Mouse (Mus musculus) gastrocnemius, postnatal 10 days (tissue): Measurements from ENCODE around the gene Ticrr. TPM values are rescaled to one million over a fixed set of nuclear protein-coding genes. Genes with fewer than 3 reads are reported as not detected.

Experiments used
- DNase-seq: peaks from one replicate; pipeline ENCODE4 v3.0.0; 2021; ENCODE audit warnings: mixed read lengths
- long read RNA-seq, 2 experiments: library from polyadenylated mRNA; stranded (forward); transcript quantifications; one replicate each; pipeline ENCODE4 v2.0.0; 2021
- total RNA-seq, 2 experiments: library from RNA; stranded (reverse); gene quantifications; 2 replicates each; pipeline ENCODE4 v1.2.3; 2021

Gene Ticrr
- 1 to 10 TPM; 1.3 to 2.1 TPM for total RNA-seq
- long read RNA-seq, experiment 1, partial matches to known transcripts, result 1 of 1 reads
- long read RNA-seq, experiment 1, other reads (novel, unspliced or antisense), result 0 of 1 reads
- long read RNA-seq, experiment 2, full-length matches to known transcripts, result 2 of 2 reads
- long read RNA-seq, experiment 2, partial matches to known transcripts, result 0 of 2 reads
- long read RNA-seq, experiment 2, other reads (novel, unspliced or antisense), result 0 of 2 reads

DNA sequence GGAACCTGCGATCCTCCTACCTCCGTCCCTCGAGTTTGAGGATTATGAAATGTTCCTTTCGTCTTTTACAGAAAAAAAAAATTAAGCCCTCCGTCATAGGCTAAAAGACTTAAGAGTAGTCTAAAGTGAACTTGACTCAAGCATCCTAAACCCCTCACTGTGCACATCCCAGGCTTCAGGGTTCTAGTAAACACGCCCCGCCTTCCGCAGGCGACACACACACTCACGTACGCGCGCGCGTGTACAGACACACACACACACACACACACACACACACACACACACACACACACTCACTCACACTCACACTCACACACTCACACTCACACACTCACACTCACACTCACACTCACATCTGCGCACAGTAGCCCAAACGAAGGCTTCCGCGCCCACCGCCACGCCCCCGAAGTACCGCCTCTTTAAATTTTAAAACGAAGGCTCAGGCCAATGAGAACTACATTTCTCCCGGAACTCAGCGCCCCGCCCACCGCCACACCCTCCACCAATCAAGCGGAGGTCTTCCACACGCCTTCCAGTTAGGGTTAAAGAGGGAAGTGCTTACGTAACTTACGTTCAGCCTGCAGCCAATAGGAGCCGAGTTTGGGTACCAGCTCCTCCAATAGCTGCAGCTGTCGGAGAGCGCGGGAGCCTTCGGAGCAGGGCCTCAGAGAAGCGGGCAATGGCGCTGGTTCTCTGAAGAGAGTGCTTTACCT lies at the start of gene Ticrr:
TSS of gene Ticrr (plus strand) at position 619 of the 713 bp plus-strand sequence.
- peak; percentile 94 for DNase-seq

DNA sequence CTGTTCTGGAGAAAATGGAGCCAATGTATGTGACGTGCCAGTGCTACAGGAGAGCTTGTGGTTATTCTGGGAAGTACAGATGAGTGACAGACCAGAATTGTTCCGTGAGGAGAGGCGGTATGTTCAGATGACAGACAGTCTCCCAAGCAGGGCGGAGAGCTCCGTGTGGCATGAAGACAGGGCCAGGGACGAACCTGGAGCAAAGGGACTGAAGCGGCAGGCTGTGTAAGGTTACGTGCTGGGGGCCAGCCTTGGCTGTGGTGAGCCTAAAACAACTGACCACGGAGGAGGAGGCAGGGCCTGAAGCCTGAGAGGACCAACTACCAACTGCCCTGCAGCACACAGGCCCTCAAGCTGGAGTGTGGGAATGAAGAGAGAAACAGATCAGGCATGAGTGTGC lies 48.1 kb upstream of the Ticrr start:
- DNase-seq, result no peak

DNA sequence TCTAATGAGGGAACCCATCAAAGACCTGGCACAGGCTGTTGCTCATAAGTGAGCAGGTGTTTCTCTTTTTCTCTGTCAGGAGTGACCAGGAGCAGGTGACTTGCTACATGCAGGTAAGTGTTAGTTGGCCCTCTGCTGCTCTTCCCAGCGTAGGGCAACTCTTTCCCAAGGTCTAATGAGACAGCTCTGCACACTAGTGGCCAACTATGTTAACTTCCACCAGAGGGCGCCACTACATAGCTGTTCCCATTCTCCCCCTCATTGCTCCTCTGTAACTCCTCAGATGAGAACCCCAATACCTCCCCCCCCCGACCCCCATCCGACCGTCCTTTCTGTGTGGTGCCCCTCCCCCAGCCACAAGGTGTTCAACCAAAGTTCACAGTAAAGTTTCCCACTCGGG lies 47.2 kb upstream of the Ticrr start:
- DNase-seq, result peak; percentile 53

DNA sequence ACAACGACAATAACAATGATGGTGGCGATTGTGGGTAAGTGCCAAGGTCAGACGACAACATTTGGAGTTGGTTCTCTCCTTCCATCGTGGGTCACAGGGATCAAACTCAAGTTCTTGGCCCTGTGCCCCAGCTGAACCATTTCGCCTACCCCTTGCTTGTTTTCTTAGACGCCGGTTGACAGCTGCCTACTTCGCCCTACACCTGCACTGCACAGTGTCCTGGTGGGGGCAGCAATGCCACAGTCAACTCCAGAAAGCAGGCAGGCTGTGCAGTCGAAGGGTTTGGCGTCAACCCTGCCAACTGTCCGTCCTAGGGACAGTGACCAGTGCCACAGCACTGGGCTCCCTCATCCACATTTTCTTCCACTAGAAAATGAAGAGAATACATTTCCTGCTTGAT lies 46.7 kb upstream of the Ticrr start:
- DNase-seq, result no peak

DNA sequence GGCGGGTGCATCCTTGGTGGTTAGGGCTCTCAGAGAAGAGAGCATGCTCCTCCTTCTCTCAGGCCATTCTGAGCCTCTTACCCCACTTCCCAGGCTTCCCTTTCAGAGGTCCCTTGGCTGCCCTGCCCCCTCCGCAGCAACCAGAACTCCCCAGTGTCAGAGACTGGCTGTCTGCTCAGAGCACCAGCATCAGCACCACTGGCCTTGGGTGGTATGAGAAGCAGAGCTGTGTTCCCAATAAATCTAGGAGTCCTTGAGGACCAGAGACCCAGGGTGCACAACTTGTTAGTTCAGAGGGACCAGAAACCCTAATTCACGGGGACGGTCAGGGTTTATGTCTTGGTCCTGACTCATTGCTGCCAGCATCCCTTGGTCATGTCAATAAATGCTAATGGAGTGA lies 45.0 kb upstream of the Ticrr start:
- DNase-seq, result no peak

DNA sequence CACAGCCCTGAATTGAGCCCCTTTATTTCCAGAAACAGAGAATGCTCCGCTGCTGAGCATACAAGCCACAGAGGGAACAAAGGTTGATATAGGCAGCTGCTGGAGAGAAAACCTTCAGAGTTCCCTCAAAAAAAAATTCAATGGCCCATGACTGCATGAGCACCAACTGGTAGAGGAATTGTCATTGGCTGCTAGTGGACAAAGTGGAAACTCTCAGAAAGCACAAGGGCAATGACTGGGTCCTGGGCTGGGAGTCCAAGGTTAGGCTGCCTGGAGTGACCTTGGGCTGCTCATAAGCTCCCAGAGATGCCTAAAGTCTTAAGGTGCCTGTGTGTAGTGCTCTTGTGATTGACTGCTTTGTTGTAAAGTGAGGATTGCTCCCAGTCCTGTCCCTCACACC lies 44.1 kb upstream of the Ticrr start:
- no peak for DNase-seq

DNA sequence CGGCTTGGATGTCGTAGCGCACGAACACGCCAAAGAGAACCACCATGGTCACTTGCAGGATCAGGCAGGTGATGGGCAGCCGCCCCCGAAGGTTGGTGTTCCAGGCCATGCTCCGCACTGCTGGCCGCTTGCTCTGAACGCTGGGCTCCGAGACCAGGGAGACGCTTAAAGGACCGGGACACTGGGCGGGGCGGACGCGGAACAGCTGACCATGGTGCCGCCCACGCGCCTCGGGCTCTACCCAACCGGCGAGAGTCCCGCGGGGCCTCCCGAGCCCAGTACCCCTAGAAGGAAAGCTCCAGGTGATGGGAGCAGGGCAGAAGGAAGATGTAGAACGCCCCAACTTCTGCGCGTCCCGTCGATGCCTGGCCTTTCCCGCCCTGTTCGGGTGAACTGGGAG lies 42.6 kb upstream of the Ticrr start, which contains the start of gene Rhcg:
TSS of gene Rhcg (minus strand) at position 240 of the 400 bp plus-strand sequence.
- no peak for DNase-seq

DNA sequence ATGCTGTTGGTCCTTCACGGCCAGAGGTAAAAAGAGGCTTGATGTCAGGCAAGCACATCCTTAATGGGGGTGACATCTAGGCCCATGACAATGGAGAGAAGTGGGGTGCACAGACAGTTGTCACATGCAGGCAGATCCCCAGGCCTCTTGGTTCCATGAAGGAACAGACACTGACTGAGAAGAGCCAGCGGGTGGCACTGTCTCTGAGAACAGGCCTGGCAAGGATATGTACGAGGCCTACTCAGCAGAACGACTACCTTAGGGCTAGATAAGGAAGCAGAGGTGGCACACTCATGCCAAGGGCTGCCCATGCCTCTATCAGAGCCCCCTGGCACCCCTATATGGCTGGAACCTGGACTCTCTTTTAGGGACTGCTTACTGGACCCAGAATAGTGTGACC lies 40.5 kb upstream of the Ticrr start:
- no peak for DNase-seq

DNA sequence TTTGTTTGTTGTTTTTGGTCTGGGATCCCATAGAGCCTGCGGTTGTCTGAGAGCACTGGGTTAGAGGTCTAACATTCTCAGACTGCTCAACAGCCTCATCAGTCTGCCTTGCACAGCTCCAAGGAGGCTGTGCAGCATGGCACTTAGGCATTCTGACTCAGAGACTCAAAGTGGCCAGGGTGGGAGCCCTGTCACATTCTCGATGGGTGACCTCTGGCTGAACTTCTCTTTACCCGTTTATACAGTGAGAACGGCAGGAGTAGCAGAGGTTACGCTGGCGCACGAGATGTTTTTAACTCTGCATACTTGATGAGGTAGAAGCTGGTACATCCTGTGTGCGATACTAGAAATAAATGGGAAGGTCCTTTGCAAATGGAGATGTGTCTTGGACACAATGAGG lies 36.9 kb upstream of the Ticrr start:
- no peak for DNase-seq

DNA sequence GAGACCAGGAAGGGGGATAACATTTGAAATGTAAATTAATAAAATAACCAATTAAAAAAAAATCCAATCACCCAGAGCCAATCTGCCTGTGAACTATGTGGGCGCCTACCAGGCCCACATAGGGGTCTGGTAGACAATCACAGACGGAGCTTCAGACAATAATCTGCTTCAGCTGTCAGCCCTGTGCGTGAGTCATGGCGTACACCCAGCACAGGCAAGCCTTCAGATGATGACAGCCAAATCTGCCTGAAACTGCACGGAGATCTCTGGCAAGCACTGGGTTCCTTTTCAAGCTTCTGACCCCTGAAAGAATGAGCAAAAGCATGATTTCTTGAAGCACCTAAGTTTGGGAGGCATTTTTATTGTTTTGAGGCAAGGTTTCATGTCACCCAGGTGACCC lies 33.8 kb upstream of the Ticrr start:
- DNase-seq, result no peak

DNA sequence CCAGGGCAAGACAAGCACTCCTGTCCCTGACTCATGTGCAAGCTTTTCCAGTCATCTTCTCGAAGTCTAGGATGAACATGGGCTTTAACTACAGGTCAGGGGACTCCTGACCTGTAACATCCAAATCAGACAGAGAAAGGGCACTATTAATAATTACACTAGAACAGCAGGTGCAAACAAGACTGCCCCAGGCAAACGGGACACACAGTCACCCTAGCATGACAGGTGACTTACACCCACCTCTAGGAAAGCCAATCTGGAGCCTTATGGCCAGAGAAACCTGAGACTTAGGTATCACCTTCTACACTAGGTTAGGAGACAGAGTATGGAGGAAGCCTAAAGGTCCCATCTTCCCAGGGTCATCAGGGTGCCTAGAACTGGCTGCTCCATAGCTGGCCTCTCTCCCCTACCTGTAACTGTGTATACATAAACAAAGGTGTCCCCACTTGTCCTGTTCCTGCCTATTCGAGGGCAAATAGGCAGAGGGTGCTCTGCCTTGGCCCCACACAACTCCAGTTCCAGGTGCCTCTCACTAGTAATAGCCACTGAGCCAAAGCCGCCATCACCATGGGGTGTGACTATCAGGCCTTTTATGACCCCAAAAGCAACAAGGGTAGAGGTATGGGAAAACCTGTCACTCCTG lies 31.6 kb upstream of the Ticrr start:
- no peak for DNase-seq

DNA sequence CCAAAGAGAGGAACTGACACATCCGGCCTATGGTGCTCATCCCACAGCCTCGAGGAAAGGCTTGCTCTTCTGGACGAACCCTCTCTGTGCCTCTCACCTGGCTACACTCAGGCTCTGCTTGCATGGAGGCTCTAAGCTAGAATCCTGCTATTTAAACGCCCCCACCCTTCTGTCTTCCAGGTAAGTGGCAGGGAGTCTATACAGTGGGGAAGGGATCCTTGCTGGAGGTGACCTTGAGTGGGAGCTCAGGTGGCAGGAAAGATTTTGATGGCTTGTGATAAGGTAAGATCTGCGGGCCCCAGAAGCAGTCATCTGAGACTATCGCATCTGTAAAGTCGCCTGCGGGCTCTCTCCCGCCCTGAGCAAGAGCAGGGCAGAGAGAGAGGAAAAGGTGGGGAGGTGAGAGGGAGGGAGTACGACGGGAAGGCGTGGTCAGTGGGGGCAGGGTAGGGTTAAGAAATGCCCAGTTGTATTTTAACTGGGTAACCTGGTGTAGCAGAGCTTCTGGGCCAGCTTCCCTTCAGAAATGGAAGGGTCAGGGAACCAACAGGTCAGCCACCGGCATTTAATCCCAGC lies 28.1 kb upstream of the Ticrr start:
- no peak for DNase-seq

DNA sequence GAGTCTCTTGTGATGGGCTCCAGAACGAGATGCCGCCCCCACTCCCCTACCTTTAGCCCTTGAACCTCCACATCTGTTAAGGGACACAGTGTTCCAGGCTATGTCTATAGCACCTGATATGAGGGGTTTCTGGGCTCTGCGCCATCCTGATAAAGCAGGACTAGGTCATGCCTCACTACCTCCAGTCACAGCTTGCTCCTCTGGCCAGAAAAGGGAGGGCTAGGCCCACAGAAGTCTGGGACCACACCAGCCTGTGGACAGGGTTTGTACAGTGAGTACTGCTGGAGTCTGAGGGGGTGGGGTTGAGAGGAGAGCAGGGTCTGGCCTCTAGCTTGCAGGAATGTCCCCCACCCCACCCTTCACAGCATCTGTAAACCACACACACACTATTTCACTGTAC lies 12.8 kb upstream of the Ticrr start:
- DNase-seq, result no peak

DNA sequence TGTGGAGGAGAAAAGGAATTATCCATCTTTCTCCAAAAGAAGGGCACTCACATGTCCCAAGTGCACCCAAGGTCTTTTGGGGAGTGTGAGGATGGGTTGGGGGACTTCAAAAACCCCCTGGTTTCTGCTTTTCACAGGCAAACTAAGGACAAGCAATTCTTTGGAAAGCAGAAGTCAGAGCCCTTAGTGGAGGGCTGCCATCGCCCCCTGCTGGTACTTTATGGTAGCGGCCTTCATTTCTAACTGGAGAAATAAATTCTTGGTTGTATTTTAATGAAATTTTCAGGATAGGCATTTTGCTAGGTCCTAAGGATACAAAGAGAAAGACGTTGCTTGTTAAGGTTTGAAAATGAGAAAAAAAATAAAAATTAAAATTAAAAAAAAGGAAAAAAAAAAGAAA lies 11.0 kb upstream of the Ticrr start:
- peak; percentile 53 for DNase-seq

DNA sequence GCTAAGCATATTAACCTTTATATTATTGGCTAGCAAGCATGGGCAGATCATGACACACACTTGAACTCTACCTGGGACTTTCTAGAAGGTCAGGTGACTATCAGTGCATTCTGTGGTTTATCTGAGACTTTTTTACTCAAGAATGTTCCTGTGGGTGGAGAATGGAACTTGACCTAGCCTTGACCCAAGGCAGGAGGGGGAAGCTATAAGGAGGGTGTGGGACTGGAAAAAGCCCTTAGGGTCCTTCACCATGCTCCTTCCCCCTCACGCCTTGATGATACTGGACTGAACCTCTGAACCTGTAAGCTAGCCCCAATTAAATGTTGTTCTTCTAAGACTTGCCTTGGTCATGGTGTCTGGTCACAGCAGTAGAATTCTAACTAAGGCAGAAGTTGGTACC lies 5.8 kb upstream of the Ticrr start:
- DNase-seq, result no peak

DNA sequence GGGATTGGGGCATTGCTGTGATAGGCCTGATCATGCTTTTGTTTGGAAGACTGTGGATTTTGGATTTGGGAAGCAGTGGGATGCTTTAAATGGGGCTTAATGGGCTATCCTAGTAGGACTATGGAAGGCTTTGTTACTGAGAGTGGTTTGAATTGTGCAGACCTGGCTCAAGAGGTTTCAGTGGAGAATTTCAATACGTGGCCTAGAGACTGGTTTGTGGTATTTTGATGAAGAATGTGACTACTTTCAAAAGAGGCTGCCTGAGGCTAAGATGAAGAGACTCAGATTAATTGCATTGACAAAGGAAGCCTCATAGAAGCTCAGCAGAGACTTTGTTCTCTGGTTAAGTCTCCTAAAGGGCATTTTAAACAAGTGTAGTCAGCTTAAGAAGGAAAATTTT lies 5.4 kb upstream of the Ticrr start:
- no peak for DNase-seq

DNA sequence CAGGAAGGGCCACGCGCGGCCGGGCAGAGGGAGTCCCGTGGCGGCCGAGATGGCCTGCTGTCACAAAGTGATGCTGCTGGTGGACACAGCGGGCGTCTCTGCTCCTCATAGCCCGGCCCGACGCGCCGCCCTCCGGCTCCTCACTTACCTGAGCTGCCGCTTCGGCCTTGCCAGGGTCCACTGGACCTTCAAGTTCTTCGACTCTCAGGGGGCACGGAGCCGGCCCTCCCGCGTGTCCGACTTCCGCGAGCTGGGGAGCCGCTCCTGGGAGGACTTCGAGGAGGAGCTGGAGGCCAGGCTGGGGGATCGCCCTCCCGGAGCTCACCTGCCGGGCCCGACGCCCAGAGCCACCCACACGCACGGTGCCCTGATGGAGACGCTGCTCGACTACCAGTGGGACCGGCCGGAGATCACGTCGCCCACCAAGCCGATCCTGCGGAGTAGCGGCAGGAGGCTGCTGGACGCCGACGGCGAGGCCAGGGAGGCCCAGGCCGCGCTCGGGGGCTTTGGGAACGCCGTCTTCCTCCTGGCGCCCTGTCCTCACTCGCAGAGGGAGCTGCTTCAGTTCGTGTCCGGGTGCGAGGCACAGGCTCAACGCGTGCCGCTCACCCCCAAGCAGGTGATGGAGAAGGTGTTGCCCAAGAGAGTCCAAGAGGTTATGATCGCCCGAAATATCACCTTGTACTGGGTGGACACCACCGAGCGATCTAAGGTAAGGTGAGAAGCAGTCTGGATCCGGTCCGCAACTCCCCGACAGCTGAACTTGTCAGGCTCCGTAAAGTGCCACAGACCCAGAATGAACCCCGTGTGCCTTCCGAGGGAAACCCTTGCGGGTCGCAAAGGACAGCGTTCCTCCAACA lies 525 bp downstream of the Ticrr start:
- DNase-seq, result peak; percentile 20

DNA sequence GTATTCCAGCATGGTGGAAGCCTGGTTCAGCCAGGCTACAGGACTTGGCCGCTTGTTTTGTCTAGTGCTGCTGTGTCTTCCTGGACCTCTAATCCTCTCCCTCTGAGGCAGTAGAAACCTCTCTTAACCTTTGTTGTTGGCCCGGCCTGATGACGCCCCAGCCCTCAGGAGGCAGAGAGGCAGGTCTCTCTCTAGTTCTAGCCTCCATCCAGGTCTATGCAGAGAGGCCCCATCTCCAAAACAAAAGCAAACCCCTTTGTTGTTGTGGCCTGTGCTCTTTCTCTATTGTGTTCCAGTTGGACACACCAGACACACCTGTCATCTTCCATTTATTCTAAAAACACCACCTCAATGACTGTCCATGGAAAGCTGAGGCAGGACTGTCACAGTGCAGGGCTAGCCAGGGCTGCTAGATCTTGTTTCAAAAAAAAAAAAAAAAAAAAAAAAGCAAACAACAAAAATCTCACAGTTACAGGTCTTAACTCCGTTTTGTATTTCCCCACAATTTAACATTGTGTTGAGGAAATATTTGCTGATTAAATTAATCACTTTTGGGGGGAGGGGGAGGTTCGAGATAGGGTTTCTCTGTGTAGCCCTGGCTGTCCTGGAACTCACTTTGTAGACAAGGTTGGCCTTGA lies 1.4 kb downstream of the Ticrr start:
- no peak for DNase-seq

DNA sequence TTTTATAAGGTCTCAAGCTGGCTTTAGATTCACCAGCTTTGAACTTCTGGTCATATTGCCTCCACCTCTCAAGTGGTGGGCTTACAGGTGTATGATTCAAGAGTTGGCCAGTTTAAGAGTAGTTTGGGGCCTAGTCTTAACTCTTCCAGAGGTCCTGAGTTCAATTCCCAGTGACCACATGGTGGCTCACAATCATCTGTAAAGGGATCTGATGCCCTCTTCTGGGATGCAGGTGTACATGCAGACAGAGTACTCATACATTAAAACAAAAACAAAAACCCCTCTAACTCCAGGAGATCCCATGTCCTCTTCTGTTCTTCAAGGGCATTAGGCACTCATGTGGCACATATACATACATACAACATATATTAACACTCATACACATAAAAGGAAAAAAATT lies 6.7 kb downstream of the Ticrr start:
- DNase-seq, result no peak

DNA sequence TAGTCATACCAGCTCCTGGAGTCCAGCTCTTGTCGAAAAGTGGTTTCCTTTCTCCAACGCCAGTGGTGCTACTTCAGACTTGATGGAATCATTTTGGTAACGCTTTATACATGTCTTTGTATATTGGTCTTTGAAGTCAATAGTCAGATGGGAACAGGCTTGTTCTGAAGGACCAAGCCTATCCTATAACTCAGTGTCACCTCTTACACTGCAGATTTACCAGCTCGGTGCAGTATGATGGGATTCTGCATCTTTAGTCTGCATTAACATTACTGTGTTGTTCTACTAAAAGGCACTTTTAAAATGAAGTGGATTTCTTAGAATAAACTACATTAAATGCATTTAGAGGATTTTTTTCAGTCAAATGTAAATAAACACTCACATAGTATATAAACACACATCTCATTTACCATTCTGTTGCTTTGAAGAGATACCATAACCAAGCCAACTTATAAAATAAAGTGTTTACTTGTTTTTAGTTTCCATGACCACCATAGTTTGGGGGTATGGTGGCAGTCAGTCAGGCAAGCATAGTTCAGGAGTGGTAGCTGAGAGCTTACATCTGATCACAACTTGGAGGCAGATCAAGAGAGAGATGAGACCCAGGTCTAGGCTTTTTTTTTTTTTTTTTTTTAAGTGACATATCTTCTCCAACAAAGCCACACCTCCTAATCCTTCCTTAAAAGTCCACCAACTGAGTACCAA lies 11.1 kb downstream of the Ticrr start:
- no peak for DNase-seq

DNA sequence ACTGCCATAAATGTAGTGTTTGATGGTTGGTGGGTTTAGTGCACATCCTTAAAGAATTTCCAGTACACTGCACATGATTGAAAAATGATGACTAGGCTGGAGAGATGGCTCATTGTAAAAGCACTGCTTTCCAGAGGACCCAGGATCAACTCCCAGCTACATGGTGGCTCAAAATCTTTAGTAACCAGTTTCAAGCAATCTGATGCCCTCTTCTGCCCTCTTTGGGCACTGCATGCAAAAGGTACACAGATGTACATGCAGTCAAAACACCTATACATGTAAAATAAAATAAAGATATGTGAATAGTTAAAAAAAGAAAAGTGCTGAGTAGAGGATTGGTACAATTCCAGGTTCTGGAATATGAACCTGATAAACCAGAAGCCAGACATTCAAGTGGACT lies 19.2 kb downstream of the Ticrr start:
- DNase-seq, result no peak
